Mouse (Mus musculus): ENCODE results near the gene Glis3. TPM values are rescaled to one million over a fixed set of nuclear protein-coding genes. Genes with fewer than 3 reads are reported as not detected.

Gene Glis3
- total and polyA plus RNA-seq, 3 experiments, result not detected

DNA sequence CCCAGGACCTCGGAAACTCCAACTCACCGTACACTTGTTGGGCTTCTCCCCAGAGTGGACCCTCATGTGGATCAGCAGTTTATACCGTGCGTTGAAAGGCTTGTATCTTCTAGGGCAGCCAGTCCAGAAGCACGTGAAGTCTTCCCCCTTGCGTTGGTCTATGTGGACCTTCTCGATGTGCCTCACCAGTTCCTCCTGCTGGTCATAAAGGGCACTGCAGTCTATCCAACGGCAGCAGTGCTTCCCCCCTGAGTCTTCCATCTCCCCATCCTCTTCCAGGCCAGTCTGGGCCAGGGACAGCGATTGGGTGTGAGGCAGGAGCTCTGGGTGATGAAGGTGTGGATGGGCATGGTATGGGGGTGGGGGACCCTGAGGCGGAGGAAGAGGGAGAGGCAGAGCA, 149.0 kb downstream of the Glis3 start:
- peak; percentile 9 for DNase-seq (ENCODE audit: low read depth, low spot score)
- H3K27me3 ChIP-seq (ENCODE audit: control insufficient read depth in 1 of 2, insufficient read depth in 2 of 2, low read length in 2 of 2), result no peaks in the 10 kb centered on the region
- no peaks in the 10 kb centered on the region for H3K79me2 ChIP-seq (ENCODE audit: control insufficient read depth, insufficient read depth, low read length, poor library complexity)
- TF ChIP-seq MXI1 (IDR thresholded peaks at IDR 0.05; ENCODE audit: low read depth, low read length) (no peak), SMC3 (IDR thresholded peaks at IDR 0.05; ENCODE audit: low read depth, low read length) (peak; percentile 44), ZC3H11A (IDR thresholded peaks at IDR 0.05; ENCODE audit: low read depth, low read length) (no peak), POLR2AphosphoS2 (IDR thresholded peaks at IDR 0.05; ENCODE audit: low read length) (no peak), CTCF (IDR thresholded peaks at IDR 0.05 in 2 of 3, conservative IDR thresholded peaks at IDR 0.05 in 1 of 3; ENCODE audit: control insufficient read depth in 1 of 3, insufficient read depth in 1 of 3, low read depth in 2 of 3, low read length in 3 of 3, poor library complexity in 1 of 3, severe bottlenecking in 1 of 3) (peak; percentile 37 to 46 (median 37); a peak in 5 of 6 replicates), RAD21 (IDR thresholded peaks at IDR 0.05; ENCODE audit: low read depth, low read length) (peak; percentile 22)
- H3K27ac ChIP-seq (ENCODE audit: control insufficient read depth, low read depth, low read length), result no peak overlapping the region
- H3K4me3 ChIP-seq (ENCODE audit: control insufficient read depth in 1 of 2, insufficient read depth in 1 of 2, low read depth in 2 of 2, low read length in 2 of 2), result no peak overlapping the region
- H3K9ac ChIP-seq (ENCODE audit: control insufficient read depth, low read depth, low read length, poor library complexity, severe bottlenecking), result no peak overlapping the region
- H3K9me3 ChIP-seq (replicated peaks; ENCODE audit: insufficient read depth, low read length), result no peaks in the 10 kb centered on the region
- no peaks in the 10 kb centered on the region for H3K4me1 ChIP-seq (ENCODE audit: control insufficient read depth in 1 of 2, insufficient read depth in 2 of 2, low read length in 2 of 2)
- H3K36me3 ChIP-seq (ENCODE audit: control insufficient read depth in 1 of 2, insufficient read depth in 2 of 2, low read length in 2 of 2), result no peaks in the 10 kb centered on the region

DNA sequence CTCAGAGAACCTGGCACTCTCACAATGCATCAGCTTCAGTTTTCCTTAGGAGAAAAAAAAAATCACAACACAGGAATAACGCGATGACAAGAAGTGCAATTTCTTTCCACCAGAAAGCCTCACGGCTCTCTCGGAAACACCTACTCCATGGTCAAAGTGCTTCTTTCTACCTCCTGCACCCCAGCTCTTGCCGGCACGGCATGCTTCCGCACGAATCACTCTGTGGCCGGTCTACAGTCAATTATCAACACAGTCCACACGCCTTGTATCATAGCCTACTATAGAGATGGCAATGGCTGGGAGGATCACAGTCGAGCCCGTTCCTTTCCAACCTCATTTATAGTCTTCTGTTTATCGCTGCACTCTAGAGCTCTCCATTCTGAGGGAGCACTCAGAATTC, 150.9 kb downstream of the Glis3 start:
- Histone ChIP-seq H3K79me2 (ENCODE audit: control insufficient read depth, insufficient read depth, low read length, poor library complexity) (no peaks in the 10 kb centered on the region), H3K9me3 (replicated peaks; ENCODE audit: insufficient read depth, low read length) (no peaks in the 10 kb centered on the region), H3K4me1 (ENCODE audit: control insufficient read depth in 1 of 2, insufficient read depth in 2 of 2, low read length in 2 of 2) (no peaks in the 10 kb centered on the region), H3K4me3 (ENCODE audit: control insufficient read depth in 1 of 2, insufficient read depth in 1 of 2, low read depth in 2 of 2, low read length in 2 of 2) (no peak overlapping the region), H3K9ac (ENCODE audit: control insufficient read depth, low read depth, low read length, poor library complexity, severe bottlenecking) (no peak overlapping the region), H3K27ac (ENCODE audit: control insufficient read depth, low read depth, low read length) (no peak overlapping the region), H3K36me3 (ENCODE audit: control insufficient read depth in 1 of 2, insufficient read depth in 2 of 2, low read length in 2 of 2) (no peaks in the 10 kb centered on the region), H3K27me3 (ENCODE audit: control insufficient read depth in 1 of 2, insufficient read depth in 2 of 2, low read length in 2 of 2) (no peaks in the 10 kb centered on the region)
- DNase-seq (ENCODE audit: low read depth, low spot score), result no peak
- TF ChIP-seq BHLHE40 (IDR thresholded peaks at IDR 0.05; ENCODE audit: borderline replicate concordance, low read depth, low read length) (no peak), SMC3 (IDR thresholded peaks at IDR 0.05; ENCODE audit: low read depth, low read length) (no peak), USF1 (IDR thresholded peaks at IDR 0.05; ENCODE audit: low read depth, low read length) (no peak), MAZ (IDR thresholded peaks at IDR 0.05; ENCODE audit: low read depth, low read length) (no peak), RCOR1 (IDR thresholded peaks at IDR 0.05; ENCODE audit: low read depth, low read length) (no peak), ETS1 (IDR thresholded peaks at IDR 0.05; ENCODE audit: low read depth, low read length) (no peak), TAL1 (IDR thresholded peaks at IDR 0.05; ENCODE audit: low read length) (no peak), MYB (IDR thresholded peaks at IDR 0.05; ENCODE audit: low read depth, low read length) (no peak), MAX (IDR thresholded peaks at IDR 0.05; ENCODE audit: low read length) (no peak), GATA1 (IDR thresholded peaks at IDR 0.05; ENCODE audit: low read depth, low read length) (no peak), USF2 (IDR thresholded peaks at IDR 0.05; ENCODE audit: borderline replicate concordance in 1 of 2, insufficient read depth in 1 of 2, low read depth in 1 of 2, low read length in 2 of 2) (no peak), EP300 (IDR thresholded peaks at IDR 0.05; ENCODE audit: low read depth in 1 of 2, low read length in 2 of 2) (no peak), KAT2A (conservative IDR thresholded peaks at IDR 0.05; ENCODE audit: low read depth, low read length) (no peak)

Data from MEL (cell line).